Mouse (Mus musculus): ENCODE measurements at regions not wholly inside any gene's neighbourhood (a gene's known extent, or its start where the extent isn't known, plus 50 kb on each side); places are given as distances from the start of the nearest gene placed in this dataset.

- ATAC-seq (ENCODE audit: extremely low read depth, insufficient number of reproducible peaks, low FRiP score, poor library complexity, severe bottlenecking): peak; percentile 59; the same call in 1 of the 2 replicates
These were observed 50.7 kb upstream of the Myl10 start for GRCm38 (mm10) chr5:136642208-136642607.
